Comparison of ENCODE assay signal across 8 mouse cellular contexts in the genomic region with DNA sequence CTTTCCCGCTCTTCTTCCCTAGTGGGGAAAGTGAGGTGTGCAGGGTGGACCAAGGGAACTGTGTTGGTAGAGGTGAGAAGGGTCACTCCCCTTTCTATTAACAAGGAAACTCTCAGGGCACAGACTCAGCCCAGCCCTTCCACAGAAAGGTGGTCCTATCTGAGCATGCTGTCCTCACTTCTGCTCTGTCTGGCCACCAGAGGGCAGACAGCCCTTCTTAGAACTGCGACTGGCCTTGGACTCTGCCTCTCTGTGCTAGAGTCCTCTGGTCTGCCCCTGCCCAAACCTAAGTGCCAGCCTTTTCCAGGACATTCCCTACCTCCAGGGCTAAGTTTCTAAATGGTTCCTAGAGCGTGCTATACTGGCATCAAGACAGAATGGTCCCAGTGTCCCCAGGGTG. TPM values are rescaled to one million over a fixed set of nuclear protein-coding genes. Genes with fewer than 3 reads are reported as not detected.
A peak's percentile ranks its signal among the peaks of the same experiment; 100 is the strongest.
DNase-seq lines count a peak whose midpoint lies in the region; TF ChIP-seq lines count a peak whose summit lies in the region.

No protein-coding gene starts in this region.

- no peak overlapping the region for H3K27ac ChIP-seq in gastrocnemius, adult 2 months

- intact Hi-C loops in gastrocnemius, adult 2 months (cut with DNase I), result loop anchor here (2.0 to 5.0 kb wide), 2 partner anchors 23 to 185 kb away; partner anchors contain the start of genes Hexdc and Ogfod3
- intact Hi-C loops in left cerebral cortex, postnatal 25 days (cut with DNase I), result loop anchor here (1.0 kb wide), 1 partner anchor 24 kb away; no protein-coding TSS in a partner anchor

- TF ChIP-seq CTCF in gastrocnemius, adult 2 months (IDR thresholded peaks at IDR 0.05), result peak; percentile 81

- H3K4me3 ChIP-seq in gastrocnemius, adult 2 months, result no peak overlapping the region

- peak; percentile 38 for DNase-seq in cerebellum, adult 11-12 months
- no peak for DNase-seq in cerebellum, adult 11 months
- peak; percentile 63 to 75 for DNase-seq in cerebellum, postnatal 25 days
- DNase-seq in gastrocnemius, adult 2 months, result peak; percentile 73
- DNase-seq in induced T-regulatory cell, adult 2 months (ENCODE audit: low read depth), result peak; percentile 82
- peak; percentile 49 to 69 for DNase-seq in left cerebral cortex, postnatal 25 days (ENCODE audit: low spot score in 2 of 2)
- peak; percentile 68 for DNase-seq in mesoderm, embryonic 11.5 days (ENCODE audit: low read depth, low spot score)
- peak; percentile 62 for DNase-seq in right cerebral cortex, postnatal 4 days

RNA-seq across cellular contexts. Expression of gene Cd7, which starts 21.5 kb away (rescaled TPM):
- not detected for total RNA-seq in gastrocnemius, adult 2 months (2021)
- total RNA-seq in left cerebral cortex, postnatal 25 days (2021), result 1 to 10 TPM; 1.6 to 1.7 TPM

RNA-seq across cellular contexts. Expression of gene Csnk1d, which starts 26.6 kb away (rescaled TPM):
- total RNA-seq in gastrocnemius, adult 2 months (2021), result 10 to 100 TPM; 50.0 to 53.7 TPM
- 100 to 1,000 TPM; 116 to 122 TPM for total RNA-seq in left cerebral cortex, postnatal 25 days (2021)

RNA-seq across cellular contexts. Expression of gene Sectm1b, which starts 45.7 kb away (rescaled TPM):
- not detected for total RNA-seq in gastrocnemius, adult 2 months (2021)
- total RNA-seq in left cerebral cortex, postnatal 25 days (2021), result not detected
